Mouse (Mus musculus) liver (tissue): ENCODE measurements around the gene Vmn2r79.
"Not testable (repeated sequence)": the region's sequence is repeated elsewhere in the genome, so short reads cannot be mapped to it uniquely, and the experiment has no call there.

Experiments used
- DNase-seq: peaks from one replicate; pipeline ENCODE4 v3.0.0-alpha.2; 2020; ENCODE audit warnings: mixed read lengths

The Vmn2r79 gene

GRCm38 (mm10) chr7:86995815-86996214 is at the start of gene Vmn2r79:
Gene Vmn2r79, plus strand, starts transcription at chr7:86996115.
- not testable (repeated sequence) for DNase-seq

- no peak for DNase-seq
Observed at GRCm38 (mm10) chr7:86994700-86995099, 1.2 kb upstream of the Vmn2r79 start.

- not testable (repeated sequence) for DNase-seq
Observed at GRCm38 (mm10) chr7:87026486-87026885, 30.6 kb downstream of the Vmn2r79 start.

- DNase-seq = no peak
Observed at GRCm38 (mm10) chr7:87063576-87063975, 67.7 kb downstream of the Vmn2r79 start.
